Mouse (Mus musculus): ENCODE results near the gene Tshz2.

Gene Tshz2

GRCm38 (mm10) chr2:169607787-169608186 is 25.0 kb upstream of the Tshz2 start:
- no peak for DNase-seq (ENCODE audit: low read depth, low spot score)
- H3K36me3 ChIP-seq (ENCODE audit: control insufficient read depth, insufficient read depth, low read length, poor library complexity, severe bottlenecking), result no peaks in the 10 kb centered on the region
- H3K27me3 ChIP-seq (ENCODE audit: control insufficient read depth, insufficient read depth, low read length, poor library complexity, severe bottlenecking), result no peaks in the 10 kb centered on the region

- H3K36me3 ChIP-seq (ENCODE audit: control insufficient read depth, insufficient read depth, low read length, poor library complexity, severe bottlenecking), result no peaks in the 10 kb centered on the region
- no peak for DNase-seq (ENCODE audit: low read depth, low spot score)
- H3K27me3 ChIP-seq (ENCODE audit: control insufficient read depth, insufficient read depth, low read length, poor library complexity, severe bottlenecking), result no peaks in the 10 kb centered on the region
Observed at GRCm38 (mm10) chr2:169609956-169610355, 22.9 kb upstream of the Tshz2 start.

GRCm38 (mm10) chr2:169610882-169611281 is 21.9 kb upstream of the Tshz2 start:
- H3K36me3 ChIP-seq (ENCODE audit: control insufficient read depth, insufficient read depth, low read length, poor library complexity, severe bottlenecking), result no peaks in the 10 kb centered on the region
- no peak for DNase-seq (ENCODE audit: low read depth, low spot score)
- H3K27me3 ChIP-seq (ENCODE audit: control insufficient read depth, insufficient read depth, low read length, poor library complexity, severe bottlenecking), result no peaks in the 10 kb centered on the region

- no peaks in the 10 kb centered on the region for H3K36me3 ChIP-seq (ENCODE audit: control insufficient read depth, insufficient read depth, low read length, poor library complexity, severe bottlenecking)
- no peak for DNase-seq (ENCODE audit: low read depth, low spot score)
Observed at GRCm38 (mm10) chr2:169611557-169611956, 21.3 kb upstream of the Tshz2 start.

GRCm38 (mm10) chr2:169614683-169615082 is 18.1 kb upstream of the Tshz2 start:
- DNase-seq (ENCODE audit: low read depth, low spot score), result no peak
- no peaks in the 10 kb centered on the region for H3K36me3 ChIP-seq (ENCODE audit: control insufficient read depth, insufficient read depth, low read length, poor library complexity, severe bottlenecking)
- H3K27me3 ChIP-seq (ENCODE audit: control insufficient read depth, insufficient read depth, low read length, poor library complexity, severe bottlenecking), result no peaks in the 10 kb centered on the region

More at GRCm38 (mm10) chr2:169611557-169611956, 21.3 kb upstream of the Tshz2 start:
- no peaks in the 10 kb centered on the region for H3K27me3 ChIP-seq (ENCODE audit: control insufficient read depth, insufficient read depth, low read length, poor library complexity, severe bottlenecking)

- DNase-seq (ENCODE audit: low read depth, low spot score), result no peak
- Histone ChIP-seq H3K36me3 (ENCODE audit: control insufficient read depth, insufficient read depth, low read length, poor library complexity, severe bottlenecking) (no peaks in the 10 kb centered on the region), H3K27me3 (ENCODE audit: control insufficient read depth, insufficient read depth, low read length, poor library complexity, severe bottlenecking) (no peaks in the 10 kb centered on the region)
Observed at GRCm38 (mm10) chr2:169615998-169616397, 16.8 kb upstream of the Tshz2 start.

GRCm38 (mm10) chr2:169621201-169621710 is 11.6 kb upstream of the Tshz2 start:
- H3K27me3 ChIP-seq (ENCODE audit: control insufficient read depth, insufficient read depth, low read length, poor library complexity, severe bottlenecking), result no peaks in the 10 kb centered on the region
- no peak for DNase-seq (ENCODE audit: low read depth, low spot score)
- no peaks in the 10 kb centered on the region for H3K36me3 ChIP-seq (ENCODE audit: control insufficient read depth, insufficient read depth, low read length, poor library complexity, severe bottlenecking)

GRCm38 (mm10) chr2:169630070-169630469 is 2.7 kb upstream of the Tshz2 start:
- no peak for DNase-seq (ENCODE audit: low read depth, low spot score)
- H3K27me3 ChIP-seq (ENCODE audit: control insufficient read depth, insufficient read depth, low read length, poor library complexity, severe bottlenecking), result no peaks in the 10 kb centered on the region
- no peaks in the 10 kb centered on the region for H3K36me3 ChIP-seq (ENCODE audit: control insufficient read depth, insufficient read depth, low read length, poor library complexity, severe bottlenecking)

GRCm38 (mm10) chr2:169633491-169634289 is 877 bp downstream of the Tshz2 start:
- H3K27me3 ChIP-seq (ENCODE audit: control insufficient read depth, insufficient read depth, low read length, poor library complexity, severe bottlenecking), result no peaks in the 10 kb centered on the region
- no peak for DNase-seq (ENCODE audit: low read depth, low spot score)
- H3K36me3 ChIP-seq (ENCODE audit: control insufficient read depth, insufficient read depth, low read length, poor library complexity, severe bottlenecking), result no peaks in the 10 kb centered on the region

- Histone ChIP-seq H3K36me3 (ENCODE audit: control insufficient read depth, insufficient read depth, low read length, poor library complexity, severe bottlenecking) (no peaks in the 10 kb centered on the region), H3K27me3 (ENCODE audit: control insufficient read depth, insufficient read depth, low read length, poor library complexity, severe bottlenecking) (no peaks in the 10 kb centered on the region)
- no peak for DNase-seq (ENCODE audit: low read depth, low spot score)
Observed at GRCm38 (mm10) chr2:169634619-169635382, 2.0 kb downstream of the Tshz2 start.

- DNase-seq (ENCODE audit: low read depth, low spot score), result no peak
- no peaks in the 10 kb centered on the region for H3K27me3 ChIP-seq (ENCODE audit: control insufficient read depth, insufficient read depth, low read length, poor library complexity, severe bottlenecking)
- no peaks in the 10 kb centered on the region for H3K36me3 ChIP-seq (ENCODE audit: control insufficient read depth, insufficient read depth, low read length, poor library complexity, severe bottlenecking)
Observed at GRCm38 (mm10) chr2:169635428-169635827, 2.6 kb downstream of the Tshz2 start.

GRCm38 (mm10) chr2:169636414-169636813 is 3.6 kb downstream of the Tshz2 start:
- H3K36me3 ChIP-seq (ENCODE audit: control insufficient read depth, insufficient read depth, low read length, poor library complexity, severe bottlenecking), result no peaks in the 10 kb centered on the region
- DNase-seq (ENCODE audit: low read depth, low spot score), result no peak
- H3K27me3 ChIP-seq (ENCODE audit: control insufficient read depth, insufficient read depth, low read length, poor library complexity, severe bottlenecking), result no peaks in the 10 kb centered on the region

- Histone ChIP-seq H3K36me3 (ENCODE audit: control insufficient read depth, insufficient read depth, low read length, poor library complexity, severe bottlenecking) (no peaks in the 10 kb centered on the region), H3K27me3 (ENCODE audit: control insufficient read depth, insufficient read depth, low read length, poor library complexity, severe bottlenecking) (no peaks in the 10 kb centered on the region)
- DNase-seq (ENCODE audit: low read depth, low spot score), result no peak
Observed at GRCm38 (mm10) chr2:169641547-169641946, 8.7 kb downstream of the Tshz2 start.

- no peaks in the 10 kb centered on the region for H3K36me3 ChIP-seq (ENCODE audit: control insufficient read depth, insufficient read depth, low read length, poor library complexity, severe bottlenecking)
- DNase-seq (ENCODE audit: low read depth, low spot score), result no peak
- no peaks in the 10 kb centered on the region for H3K27me3 ChIP-seq (ENCODE audit: control insufficient read depth, insufficient read depth, low read length, poor library complexity, severe bottlenecking)
Observed at GRCm38 (mm10) chr2:169642420-169642819, 9.6 kb downstream of the Tshz2 start.

GRCm38 (mm10) chr2:169647091-169647490 is 14.3 kb downstream of the Tshz2 start:
- DNase-seq (ENCODE audit: low read depth, low spot score), result no peak
- Histone ChIP-seq H3K27me3 (ENCODE audit: control insufficient read depth, insufficient read depth, low read length, poor library complexity, severe bottlenecking) (no peaks in the 10 kb centered on the region), H3K36me3 (ENCODE audit: control insufficient read depth, insufficient read depth, low read length, poor library complexity, severe bottlenecking) (no peaks in the 10 kb centered on the region)
